Mouse (Mus musculus): ENCODE data around the gene Tcp10a.
"Not testable (repeated sequence)": the region's sequence is repeated elsewhere in the genome, so short reads cannot be mapped to it uniquely, and the experiment has no call there.

DNA sequence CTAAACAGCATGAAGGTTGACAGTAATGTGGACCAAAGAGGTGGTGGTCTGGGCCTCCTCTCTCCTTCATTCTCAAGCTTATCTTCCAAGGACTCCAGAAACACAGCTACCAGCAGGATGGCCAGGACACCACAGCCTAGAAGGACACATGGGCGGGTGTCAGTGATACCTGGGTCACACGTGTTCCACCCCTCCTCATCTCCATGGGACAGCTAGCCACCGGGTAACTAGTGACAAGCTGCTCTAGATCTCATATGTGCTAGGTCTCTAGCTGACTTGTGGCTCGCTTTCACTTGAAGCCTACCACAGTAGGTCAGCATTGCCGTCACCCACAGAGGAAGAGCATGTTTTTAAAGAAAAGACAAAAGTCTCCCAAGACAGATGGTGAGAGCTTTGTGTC, 47.4 kb downstream of the Tcp10a start, which contains the start of gene Gm49630:
- not testable (repeated sequence) for TF ChIP-seq CTCF, POLR2A (IDR thresholded peaks at IDR 0.05; ENCODE audit: insufficient read depth, low read depth, low read length)

Data from olfactory bulb, adult 2 months (tissue).